In genomic region chr6:88903708-88904107, GRCm38 (mm10) we compare ENCODE assay signal across 9 mouse cellular contexts. TPM values are rescaled to one million over a fixed set of nuclear protein-coding genes. Genes with fewer than 3 reads are reported as not detected.
DNase-seq lines count a peak whose midpoint lies in the region; ATAC-seq and TF ChIP-seq lines count a peak whose summit lies in the region.
"Had no signal": no experiment of that assay in that cellular context is flagged by ENCODE, and none has a peak within 500 bp of the region (broad histone marks: within the 10 kb centered on the region; RNA-seq: fewer than 3 reads in every experiment).

No protein-coding gene starts in this region.

- peaks cover 0 to 17% of the 10 kb centered on the region in 2 experiments; a peak in 2 of 4 replicates for H3K4me1 ChIP-seq in MEL (ENCODE audit: control insufficient read depth in 1 of 2, insufficient read depth in 2 of 2, low read length in 2 of 2)
- peaks cover 27% of the 10 kb centered on the region for H3K4me1 ChIP-seq in hindbrain, embryonic 12.5 days
- peaks cover 71% of the 10 kb centered on the region for H3K4me1 ChIP-seq in midbrain, embryonic 10.5 days

- TF ChIP-seq RAD21 in MEL (IDR thresholded peaks at IDR 0.05; ENCODE audit: low read depth, low read length) = no peak

- H3K9ac ChIP-seq in MEL (ENCODE audit: control insufficient read depth, low read depth, low read length, poor library complexity, severe bottlenecking) = no peak overlapping the region
- 0 out of 2 replicates have a peak overlapping the region, but pooled peaks have one; percentile 83 for H3K9ac ChIP-seq in hindbrain, embryonic 12.5 days

- intact Hi-C loops in heart, postnatal 14 days (cut with DNase I) = no loop called here
- intact Hi-C loops in left cerebral cortex, postnatal 4 days (cut with DNase I) = no loop called here

- H3K27me3 ChIP-seq in MEL (ENCODE audit: control insufficient read depth in 1 of 2, insufficient read depth in 2 of 2, low read length in 2 of 2) = no peaks in the 10 kb centered on the region
- H3K27me3 ChIP-seq in hindbrain, embryonic 12.5 days = no peaks in the 10 kb centered on the region
- no peaks in the 10 kb centered on the region for H3K27me3 ChIP-seq in midbrain, embryonic 10.5 days (ENCODE audit: low read depth, poor library complexity, severe bottlenecking)

- H3K4me3 ChIP-seq in MEL (ENCODE audit: control insufficient read depth in 1 of 2, insufficient read depth in 1 of 2, low read depth in 2 of 2, low read length in 2 of 2) = no peak overlapping the region
- peak overlapping the region; percentile 74; the same call in 1 of the 2 replicates for H3K4me3 ChIP-seq in hindbrain, embryonic 12.5 days
- H3K4me3 ChIP-seq in midbrain, embryonic 10.5 days = peak overlapping the region; percentile 90

- no peaks in the 10 kb centered on the region for H3K9me3 ChIP-seq in MEL (replicated peaks; ENCODE audit: insufficient read depth, low read length)
- no peaks in the 10 kb centered on the region for H3K9me3 ChIP-seq in hindbrain, embryonic 12.5 days (replicated peaks)
- H3K9me3 ChIP-seq in midbrain, embryonic 10.5 days (replicated peaks) = no peaks in the 10 kb centered on the region

- DNase-seq in heart, adult 11 months = peak; percentile 95
- DNase-seq in heart, postnatal 14 days = no peak
- DNase-seq in MEL (ENCODE audit: low read depth, low spot score) = peak; percentile 28
- DNase-seq in midbrain, embryonic 10.5 days (ENCODE audit: low spot score) = no peak
- no peak for DNase-seq in ovary, adult 18-20 months (ENCODE audit: low spot score)
- no peak for DNase-seq in left cerebral cortex, postnatal 4 days
- DNase-seq: right cerebral cortex, postnatal 4 days had no signal

- H3K27ac ChIP-seq in MEL (ENCODE audit: control insufficient read depth, low read depth, low read length) = no peak overlapping the region
- H3K27ac ChIP-seq in hindbrain, embryonic 12.5 days = no peak overlapping the region
- peak overlapping the region; percentile 90; the same call in 1 of the 2 replicates for H3K27ac ChIP-seq in midbrain, embryonic 10.5 days (replicated peaks)

- H3K79me2 ChIP-seq in MEL (ENCODE audit: control insufficient read depth, insufficient read depth, low read length, poor library complexity) = peaks cover 12% of the 10 kb centered on the region

- TF ChIP-seq CTCF in MEL (IDR thresholded peaks at IDR 0.05 in 2 of 3, conservative IDR thresholded peaks at IDR 0.05 in 1 of 3; ENCODE audit: control insufficient read depth in 1 of 3, insufficient read depth in 1 of 3, low read depth in 2 of 3, low read length in 3 of 3, poor library complexity in 1 of 3, severe bottlenecking in 1 of 3) = no peak

- no peak for TF ChIP-seq POLR2A in MEL (IDR thresholded peaks at IDR 0.05; ENCODE audit: control insufficient read depth in 1 of 2, insufficient read depth in 1 of 2, low read depth in 1 of 2, low read length in 2 of 2, poor library complexity in 1 of 2)

- 82% methylated on average over 5 of the region's 5 CpGs for WGBS in hindbrain, embryonic 12.5 days
- 85% methylated on average over 5 of the region's 5 CpGs for WGBS in midbrain, embryonic 10.5 days

- no peak for ATAC-seq in hindbrain, embryonic 12.5 days (ENCODE audit: low FRiP score)
- ATAC-seq in activated CD4-positive, CD25-positive, alpha-beta regulatory T cell, adult 4 months = no peak

- peak overlapping the region; percentile 90 for H3K4me2 ChIP-seq in hindbrain, embryonic 12.5 days (replicated peaks)

- no peak for TF ChIP-seq EP300 in MEL (IDR thresholded peaks at IDR 0.05; ENCODE audit: low read depth in 1 of 2, low read length in 2 of 2)

- H3K36me3 ChIP-seq in MEL (ENCODE audit: control insufficient read depth in 1 of 2, insufficient read depth in 2 of 2, low read length in 2 of 2) = peaks cover 0 to 6% of the 10 kb centered on the region in 2 experiments; a peak in 2 of 4 replicates
- H3K36me3 ChIP-seq in hindbrain, embryonic 12.5 days = no peaks in the 10 kb centered on the region
- peaks cover 11% of the 10 kb centered on the region; the same call in 1 of the 2 replicates for H3K36me3 ChIP-seq in midbrain, embryonic 10.5 days

TF ChIP-seq in MEL, 35 proteins besides CTCF, POLR2A, EP300 and RAD21:
- no peak for TF ChIP-seq NELFE (IDR thresholded peaks at IDR 0.05; ENCODE audit: low read depth, low read length)
- TF ChIP-seq GABPA (IDR thresholded peaks at IDR 0.05; ENCODE audit: low read depth, low read length) = no peak
- TF ChIP-seq TBP (IDR thresholded peaks at IDR 0.05; ENCODE audit: low read depth, low read length) = no peak

RNA-seq across cellular contexts. Expression of gene Tpra1, which starts 1.7 kb away (rescaled TPM):
- 10 to 100 TPM; 34.7 to 38.9 TPM for total RNA-seq in heart, postnatal 14 days (2021)
- 20.3 and 22.9 TPM in 2 replicates for total RNA-seq in MEL (2012; rRNA removed)
- polyA plus RNA-seq in MEL (2012; ENCODE audit: insufficient read depth in 1 of 2, insufficient read length in 2 of 2, low read depth in 1 of 2, low replicate concordance in 2 of 2, missing spikeins in 1 of 2) = 10 to 100 TPM in 1 of 2 experiments, not detected in 1; 42.4 TPM
- 67.3 and 76.0 TPM in 2 replicates for polyA plus RNA-seq in hindbrain, embryonic 12.5 days (2016; fragmentation: Nextera tagmentation; extraction: Ambion mirVana)
- 56.0 and 57.6 TPM in 2 replicates for polyA plus RNA-seq in midbrain, embryonic 10.5 days (2016; fragmentation: Nextera tagmentation; extraction: Ambion mirVana)
- polyA plus RNA-seq in activated CD4-positive, CD25-positive, alpha-beta regulatory T cell, adult 4 months (2017; shearing (Covaris generic)) = 10 to 100 TPM; 43.6 to 57.7 TPM
- total RNA-seq in left cerebral cortex, postnatal 4 days (2021) = 10 to 100 TPM; 37.2 to 41.2 TPM

RNA-seq across cellular contexts. Expression of gene Mcm2, which starts 5.1 kb away (rescaled TPM):
- 10 to 100 TPM; 11.0 to 15.4 TPM for total RNA-seq in heart, postnatal 14 days (2021)
- total RNA-seq in MEL (2012; rRNA removed) = 214 and 242 TPM in 2 replicates
- polyA plus RNA-seq in MEL (2012; ENCODE audit: insufficient read depth in 1 of 2, insufficient read length in 2 of 2, low read depth in 1 of 2, low replicate concordance in 2 of 2, missing spikeins in 1 of 2) = 100 to 1,000 TPM; 110 to 268 TPM
- polyA plus RNA-seq in hindbrain, embryonic 12.5 days (2016; fragmentation: Nextera tagmentation; extraction: Ambion mirVana) = 119 and 130 TPM in 2 replicates
- polyA plus RNA-seq in midbrain, embryonic 10.5 days (2016; fragmentation: Nextera tagmentation; extraction: Ambion mirVana) = 290 and 301 TPM in 2 replicates
- 10 to 100 TPM; 27.0 to 41.8 TPM for polyA plus RNA-seq in activated CD4-positive, CD25-positive, alpha-beta regulatory T cell, adult 4 months (2017; shearing (Covaris generic))
- total RNA-seq in left cerebral cortex, postnatal 4 days (2021) = 10 to 100 TPM; 12.5 to 14.3 TPM

RNA-seq across cellular contexts. Expression of gene Podxl2, which starts 28.9 kb away (rescaled TPM):
- 10 to 100 TPM; 26.7 to 27.4 TPM for total RNA-seq in heart, postnatal 14 days (2021)
- total RNA-seq in MEL (2012; rRNA removed) = not detected in 2 replicates
- under 1 TPM in 1 of 2 experiments, not detected in 1; 0.10 TPM for polyA plus RNA-seq in MEL (2012; ENCODE audit: insufficient read depth in 1 of 2, insufficient read length in 2 of 2, low read depth in 1 of 2, low replicate concordance in 2 of 2, missing spikeins in 1 of 2)
- 386 and 391 TPM in 2 replicates for polyA plus RNA-seq in hindbrain, embryonic 12.5 days (2016; fragmentation: Nextera tagmentation; extraction: Ambion mirVana)
- polyA plus RNA-seq in midbrain, embryonic 10.5 days (2016; fragmentation: Nextera tagmentation; extraction: Ambion mirVana) = 69.4 and 117 TPM in 2 replicates
- polyA plus RNA-seq in activated CD4-positive, CD25-positive, alpha-beta regulatory T cell, adult 4 months (2017; shearing (Covaris generic)) = not detected
- total RNA-seq in left cerebral cortex, postnatal 4 days (2021) = 100 to 1,000 TPM; 494 to 504 TPM

Comparison
In these comparisons a context has a peak if more than half of its experiments do, and no peak if none do; other contexts are left out.
1. DNase-seq: peak in heart, adult 11 months (single experiment) and MEL (single experiment); none in heart, postnatal 14 days (0 of 2), midbrain, embryonic 10.5 days (single experiment), ovary, adult 18-20 months (single experiment) and left cerebral cortex, postnatal 4 days (single experiment).
2. H3K4me3 ChIP-seq: peak in hindbrain, embryonic 12.5 days (single experiment) and midbrain, embryonic 10.5 days (single experiment); none in MEL (0 of 2).
3. RNA of gene Podxl2, which starts 28.9 kb away (polyA plus RNA-seq): 386 to 391 TPM in hindbrain, embryonic 12.5 days and 69.4 to 117 TPM in midbrain, embryonic 10.5 days; not detected in activated CD4-positive, CD25-positive, alpha-beta regulatory T cell, adult 4 months and 0.10 TPM in MEL; every median in the first group is over 10 times any median in the second.